Mouse (Mus musculus) bone marrow, adult 2 months (tissue): ENCODE results near the gene Zfp455. TPM values are rescaled to one million over a fixed set of nuclear protein-coding genes. Genes with fewer than 3 reads are reported as not detected.
A peak's percentile ranks its signal among the peaks of the same experiment; 100 is the strongest.
"Not testable (repeated sequence)": the region's sequence is repeated elsewhere in the genome, so short reads cannot be mapped to it uniquely, and the experiment has no call there.

Experiments used
- H3K27ac ChIP-seq: fragments of 200-500 bp; 2 replicates; pipeline ENCODE4 v1.5.1; 2012; ENCODE audit warnings: low read depth, mild to moderate bottlenecking, control low read depth, inconsistent platforms, low read length; ENCODE audit not compliant: control insufficient read depth, poor library complexity, insufficient read depth
- H3K4me1 ChIP-seq: fragments of 200-500 bp; 2 replicates; pipeline ENCODE4 v1.6.1; 2011; ENCODE audit warnings: low read length; ENCODE audit not compliant: control insufficient read depth, insufficient read depth
- H3K4me3 ChIP-seq: fragments of 200-500 bp; replicated peaks from 2 replicates; pipeline ENCODE3; 2011; ENCODE audit warnings: mild to moderate bottlenecking, low read depth, low read length, control low read depth; ENCODE audit not compliant: control insufficient read depth
- CTCF ChIP-seq: fragments of 200-500 bp; IDR thresholded peaks from 2 replicates; pipeline ENCODE4 v1.5.1; 2011; ENCODE audit warnings: low read length, control low read depth; ENCODE audit not compliant: control insufficient read depth, insufficient read depth
- POLR2A ChIP-seq: fragments of 200-500 bp; IDR thresholded peaks from 2 replicates; pipeline ENCODE4 v1.6.1; 2011; ENCODE audit warnings: low read depth, mild to moderate bottlenecking, control low read depth, low read length, borderline replicate concordance; ENCODE audit not compliant: control insufficient read depth
- WGBS: fragments of 180-500 bp; shearing (Covaris S2); methylation state at CpG from one replicate; pipeline ENCODE4 v1.1.7; 2018; 5-methylcytosine and 5-hydroxymethylcytosine counted together
- polyA plus RNA-seq: library from polyadenylated mRNA; stranded (reverse); fragments of >200 nt; gene quantifications from 2 replicates; pipeline ENCODE4 v1.2.4, GENCODE M21; 2011; ENCODE audit warnings: low replicate concordance; ENCODE audit not compliant: missing spikeins, insufficient read depth, insufficient read length

The Zfp455 gene
- polyA plus RNA-seq, result 0.75 TPM in 1 of 2 replicates, not detected in the other

DNA sequence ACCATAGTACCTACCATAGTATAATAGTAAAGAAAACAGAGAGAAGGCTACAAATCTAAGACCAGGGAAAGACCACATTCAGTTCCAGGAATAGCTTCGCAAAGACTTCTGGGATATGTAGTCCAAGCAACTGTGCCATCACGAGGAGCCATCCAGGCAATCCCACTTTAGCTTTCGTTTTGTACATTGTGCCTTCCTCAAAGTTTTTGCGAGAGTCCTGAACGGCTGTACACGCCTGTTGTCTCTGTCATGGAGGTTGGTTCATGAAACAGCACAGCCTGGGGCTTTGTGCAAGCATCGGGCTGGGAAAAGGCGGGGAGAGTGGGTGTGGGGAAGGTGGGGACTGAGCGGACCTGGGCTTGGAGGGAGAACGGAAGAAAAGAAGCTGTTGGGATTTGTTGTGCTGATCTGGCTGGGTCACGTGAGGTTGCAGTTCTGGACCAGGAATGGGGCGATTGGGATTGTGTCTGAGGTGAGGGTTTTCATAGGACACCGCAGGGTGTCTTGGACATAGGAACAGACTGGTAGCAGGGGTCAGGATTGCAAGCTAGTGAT is at the start of gene Zfp455:
Gene Zfp455 (plus strand): TSS at position 167 of the 555 bp plus-strand sequence.
- H3K4me1 ChIP-seq, result no peaks in the 10 kb centered on the region
- 2% methylated on average over 13 of the region's 13 CpGs for WGBS
- peak within 1 kb of the TSS; percentile 92 for H3K4me3 ChIP-seq
- TF ChIP-seq POLR2A, result no peak
- TF ChIP-seq CTCF, result no peak
- H3K27ac ChIP-seq, result no peak within 1 kb of the TSS

DNA sequence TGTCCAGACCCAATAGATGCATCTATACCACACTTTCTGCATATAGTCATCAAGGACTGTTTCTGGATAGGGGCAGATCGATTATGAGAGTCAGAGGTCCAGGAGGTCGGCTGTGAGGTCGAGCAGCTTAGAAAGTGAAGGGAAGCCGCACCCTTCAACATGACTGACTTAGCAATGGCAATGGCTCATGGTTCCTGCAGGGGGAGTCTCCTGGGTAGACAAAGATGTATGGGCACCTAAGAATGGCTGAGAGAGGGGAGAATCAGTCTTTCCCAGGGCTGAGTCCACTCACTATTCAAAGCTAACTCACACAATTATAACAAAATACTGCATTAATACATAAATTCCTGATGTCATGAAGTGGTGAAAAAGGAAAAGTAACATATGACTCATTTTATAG is 28.2 kb upstream of the Zfp455 start:
- not testable (repeated sequence) for H3K4me1 ChIP-seq, H3K4me3 ChIP-seq, H3K27ac ChIP-seq
- 58% methylated on average over 4 of the region's 4 CpGs for WGBS

DNA sequence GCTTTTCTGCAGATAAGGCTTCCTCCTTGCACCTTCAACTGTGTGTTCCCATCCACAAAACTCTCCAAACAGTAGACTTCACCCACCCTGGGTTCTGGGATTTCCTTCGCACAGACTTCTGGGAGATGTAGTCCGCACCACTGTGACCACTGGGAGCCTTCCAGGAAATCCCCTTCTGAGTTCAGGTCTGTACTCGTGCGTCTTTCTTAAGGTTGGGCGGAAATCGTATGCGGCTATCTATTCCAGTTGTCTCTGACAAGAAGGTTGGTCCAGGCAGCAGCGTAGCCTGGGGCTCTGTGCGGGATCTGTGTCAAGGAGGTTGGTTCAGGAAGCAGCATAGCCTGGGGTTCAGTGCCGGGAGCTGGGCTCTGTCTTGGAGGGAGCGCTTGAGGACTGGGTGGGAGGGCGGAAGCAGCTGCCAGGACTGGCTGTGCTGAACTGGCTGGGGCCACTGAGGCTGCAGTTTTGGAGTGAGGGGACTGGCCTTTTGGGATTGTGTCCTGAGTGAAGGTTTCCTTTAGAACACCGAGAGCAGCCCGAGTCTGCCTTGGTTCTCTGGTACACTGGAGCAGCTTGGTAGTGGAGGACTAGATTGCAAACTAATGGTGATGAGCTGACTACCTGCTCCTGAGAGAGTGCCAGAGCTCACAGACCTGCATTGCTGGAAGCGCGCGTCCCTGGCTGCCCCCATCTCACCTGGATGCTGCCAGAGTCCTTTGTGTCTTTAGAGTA is 21.1 kb upstream of the Zfp455 start, which contains the start of gene Rsl1:
Gene Rsl1 (plus strand): TSS at position 192 of the 732 bp plus-strand sequence.
- WGBS, result 1% methylated on average over 17 of the region's 17 CpGs
- peak within 1 kb of the TSS; percentile 36; the same call in 1 of the 2 replicates for H3K27ac ChIP-seq
- H3K4me1 ChIP-seq, result not testable (repeated sequence)
- peak within 1 kb of the TSS; percentile 89 for H3K4me3 ChIP-seq

DNA sequence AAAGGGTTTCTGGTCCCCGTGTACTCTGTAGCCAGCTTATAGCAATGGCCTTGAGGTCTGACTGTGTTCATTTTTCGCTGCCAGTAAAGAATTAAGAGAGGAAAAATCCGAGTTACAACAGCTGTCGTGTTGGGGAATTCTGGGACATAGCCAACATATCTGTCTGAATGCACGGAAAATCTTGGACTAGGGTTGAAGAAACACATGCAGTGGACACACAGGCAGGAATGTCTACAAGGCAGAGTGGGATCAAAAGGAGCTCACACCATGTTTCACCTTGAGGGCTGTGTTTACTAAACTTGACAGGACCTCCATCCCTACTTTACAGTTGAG is 20.6 kb upstream of the Zfp455 start:
- Histone ChIP-seq H3K27ac (no peak overlapping the region), H3K4me3 (no peak overlapping the region), H3K4me1 (no peaks in the 10 kb centered on the region; the same call in none of the 2 replicates)
- 25% methylated on average over 5 of the region's 5 CpGs for WGBS
- TF ChIP-seq POLR2A, result no peak
- TF ChIP-seq CTCF, result no peak

GRCm38 (mm10) chr13:67201656-67202055 is 7.3 kb downstream of the Zfp455 start:
- H3K4me3 ChIP-seq, result no peak overlapping the region
- no peaks in the 10 kb centered on the region for H3K4me1 ChIP-seq
- 80% methylated on average over 3 of the region's 3 CpGs for WGBS
- TF ChIP-seq CTCF (no peak), POLR2A (no peak)
- no peak overlapping the region for H3K27ac ChIP-seq

GRCm38 (mm10) chr13:67214015-67214607 is 19.8 kb downstream of the Zfp455 start:
- 49% methylated on average over 4 of the region's 4 CpGs for WGBS
- H3K27ac ChIP-seq, result no peak overlapping the region

More at GRCm38 (mm10) chr13:67214015-67214607, 19.8 kb downstream of the Zfp455 start:
- TF ChIP-seq CTCF (no peak), POLR2A (no peak)
- H3K4me1 ChIP-seq, result no peaks in the 10 kb centered on the region
- H3K4me3 ChIP-seq, result no peak overlapping the region

Other genes starting within 250 kb of the Zfp455 start
- 0.42 and 0.49 TPM in 2 replicates for gene Zfp712, start 133.3 kb upstream of the Zfp455 start, polyA plus RNA-seq
- gene Zfp708, start 96.5 kb upstream of the Zfp455 start, polyA plus RNA-seq, result not detected in 2 replicates
- 0.81 TPM in 1 of 2 replicates, not detected in the other for gene Gm28557, start 85.9 kb upstream of the Zfp455 start, polyA plus RNA-seq
- 0.47 and 0.79 TPM in 2 replicates for gene Rslcan18, start 78.2 kb upstream of the Zfp455 start, polyA plus RNA-seq
- 0.57 TPM in 1 of 2 replicates, not detected in the other for gene Zfp759, start 72.8 kb upstream of the Zfp455 start, polyA plus RNA-seq
- 3.2 TPM in 1 of 2 replicates, not detected in the other for gene Rsl1, start 21.3 kb upstream of the Zfp455 start, polyA plus RNA-seq
- 0.70 and 0.97 TPM in 2 replicates for gene Zfp458, start 84.0 kb downstream of the Zfp455 start, polyA plus RNA-seq
- gene Zfp457, start 112.0 kb downstream of the Zfp455 start, polyA plus RNA-seq, result 3.0 TPM in 1 of 2 replicates, not detected in the other
- 1.7 and 2.1 TPM in 2 replicates for gene Zfp595, start 138.1 kb downstream of the Zfp455 start, polyA plus RNA-seq
- not detected in 2 replicates for gene Gm28044, start 166.0 kb downstream of the Zfp455 start, polyA plus RNA-seq
- gene Zfp953, start 166.1 kb downstream of the Zfp455 start, polyA plus RNA-seq, result 0.90 and 2.1 TPM in 2 replicates
- gene Gm28041, start 181.2 kb downstream of the Zfp455 start, polyA plus RNA-seq, result not detected in 2 replicates
- 1.9 and 2.4 TPM in 2 replicates for gene Zfp456, start 181.3 kb downstream of the Zfp455 start, polyA plus RNA-seq
- 3.2 and 13.3 TPM in 2 replicates for gene Zfp429, start 205.3 kb downstream of the Zfp455 start, polyA plus RNA-seq
- 0.50 and 3.4 TPM in 2 replicates for gene Zfp459, start 226.9 kb downstream of the Zfp455 start, polyA plus RNA-seq